Mouse (Mus musculus) lung, postnatal 0 days (tissue): ENCODE measurements at regions not wholly inside any gene's neighbourhood (a gene's known extent, or its start where the extent isn't known, plus 50 kb on each side); places are given as distances from the start of the nearest gene placed in this dataset.

Experiments used
- CTCF ChIP-seq: IDR thresholded peaks from 2 replicates; pipeline ENCODE4 v1.5.1; 2016; ENCODE audit warnings: antibody characterized with exemption, mild to moderate bottlenecking
- EP300 ChIP-seq: IDR thresholded peaks from 2 replicates; pipeline ENCODE4 v1.6.1; 2016; ENCODE audit warnings: antibody characterized with exemption, mild to moderate bottlenecking, control low read depth

DNA sequence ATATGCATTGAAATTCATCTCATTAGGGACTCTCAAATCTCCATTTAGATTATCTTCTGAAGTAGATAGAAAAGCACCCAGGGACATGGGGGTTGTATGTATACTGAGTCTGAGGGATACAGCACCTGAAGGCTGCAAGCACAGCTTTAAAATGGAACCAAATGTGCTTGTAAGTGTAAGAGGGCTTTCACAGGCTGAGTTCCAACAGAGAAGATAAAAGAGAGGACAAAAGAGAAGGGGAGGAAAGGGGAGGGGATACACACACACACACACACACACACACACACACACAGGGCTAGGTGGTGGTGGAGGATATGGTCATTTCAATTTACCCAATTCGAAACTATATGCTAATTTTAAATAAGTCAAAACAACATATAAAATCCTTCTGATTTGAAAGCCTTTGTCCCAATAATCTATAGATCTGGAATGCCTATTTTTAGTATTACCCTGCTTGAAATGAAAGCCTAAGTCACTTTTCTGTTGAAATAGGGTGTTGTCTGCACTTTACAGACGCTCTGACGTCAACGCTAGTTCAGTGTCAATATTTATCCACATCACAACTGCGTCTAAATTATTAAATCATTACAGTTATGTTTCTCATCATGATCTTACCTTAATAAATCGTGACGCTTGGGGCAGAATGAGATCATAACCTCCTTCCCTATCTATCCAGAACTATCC is 263.8 kb upstream of the Myo3a start:
- TF ChIP-seq CTCF (no peak), EP300 (no peak)
